Mouse (Mus musculus) ZHBTc4 (cell line): ENCODE results near the gene Rhoj.

ENCODE experiments used
- DNase-seq: peaks from one replicate; pipeline ENCODE4 v3.0.0-alpha.2; 2011; ENCODE audit warnings: low read depth, low spot score

Rhoj gene

GRCm38 (mm10) chr12:75391526-75391925, 83.4 kb downstream of the Rhoj start:
- DNase-seq = no peak

DNA sequence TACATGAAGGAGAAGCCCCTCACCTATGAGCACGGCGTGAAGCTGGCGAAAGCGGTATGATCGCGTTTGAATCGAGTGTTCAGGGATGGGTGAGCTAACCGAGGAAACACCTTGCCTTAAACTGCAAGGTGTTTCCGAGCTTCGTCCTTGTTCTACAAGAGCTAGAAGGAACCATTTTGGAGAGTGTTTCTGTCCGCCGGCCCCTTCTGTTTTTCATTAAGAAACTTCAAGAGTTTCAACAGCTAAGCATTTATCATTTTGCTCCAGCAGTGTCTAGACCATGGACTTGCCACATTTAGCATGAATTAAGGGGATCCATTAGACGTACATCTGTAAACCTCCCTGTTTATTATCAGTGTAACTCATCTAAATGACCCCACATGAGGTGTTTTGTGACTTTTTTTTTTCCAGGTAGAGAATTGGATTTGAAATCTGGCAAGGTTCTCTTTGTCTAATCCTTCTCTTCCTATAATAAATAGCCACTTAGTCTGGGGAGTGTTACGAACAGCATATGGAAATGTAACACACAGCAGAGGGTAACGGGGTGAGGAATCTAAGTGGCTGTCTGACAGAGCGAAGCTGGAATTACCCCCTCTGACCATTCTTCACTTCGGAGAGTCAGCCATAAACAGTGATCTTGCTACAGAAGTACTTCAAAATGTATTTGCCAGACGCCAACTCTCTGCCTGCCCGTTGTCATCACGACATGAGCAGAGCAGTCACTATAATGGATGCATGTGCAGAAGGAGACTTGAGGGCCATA, 86.1 kb downstream of the Rhoj start:
- DNase-seq = no peak

DNA sequence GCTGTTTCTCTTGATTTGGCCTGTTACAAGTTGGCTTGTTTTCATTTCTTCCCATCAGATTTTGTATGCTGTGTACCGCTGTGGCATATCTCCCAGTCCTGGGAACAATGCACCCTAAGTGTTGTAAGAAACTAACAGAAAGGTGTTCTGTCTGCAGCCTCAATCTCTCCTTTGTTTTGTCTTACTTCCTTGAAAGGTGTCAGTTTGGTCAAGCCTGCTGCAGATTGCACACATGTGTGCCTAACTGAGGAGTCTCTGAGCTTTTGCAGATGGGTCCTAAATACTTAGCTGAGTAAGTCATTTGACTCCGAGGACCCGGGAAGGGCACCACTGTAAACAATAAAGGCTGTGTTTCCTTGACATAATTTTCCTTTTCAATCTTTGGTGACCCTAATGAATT, 88.5 kb downstream of the Rhoj start:
- no peak for DNase-seq

DNA sequence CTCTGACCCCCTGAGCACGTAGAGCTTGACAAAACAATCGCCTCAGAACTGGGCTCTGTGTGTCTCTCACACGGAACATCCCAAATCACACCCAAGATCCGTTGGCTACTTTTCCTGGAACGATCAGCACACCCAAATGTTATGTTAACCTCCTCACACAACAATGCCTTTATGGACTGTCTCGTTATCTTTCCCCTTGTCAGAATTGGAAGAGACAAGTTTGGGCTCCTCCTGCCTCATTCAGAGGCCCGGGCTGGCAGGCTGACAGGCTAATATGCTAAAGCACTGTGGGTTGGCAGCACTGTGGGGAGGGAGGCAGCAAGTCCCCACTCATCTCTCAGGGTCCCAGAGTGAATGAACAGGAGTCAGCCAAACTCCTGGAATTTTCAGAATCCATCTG, 89.0 kb downstream of the Rhoj start:
- DNase-seq = no peak

- DNase-seq = no peak
Measured at GRCm38 (mm10) chr12:75412964-75413363, 104.8 kb downstream of the Rhoj start.

DNA sequence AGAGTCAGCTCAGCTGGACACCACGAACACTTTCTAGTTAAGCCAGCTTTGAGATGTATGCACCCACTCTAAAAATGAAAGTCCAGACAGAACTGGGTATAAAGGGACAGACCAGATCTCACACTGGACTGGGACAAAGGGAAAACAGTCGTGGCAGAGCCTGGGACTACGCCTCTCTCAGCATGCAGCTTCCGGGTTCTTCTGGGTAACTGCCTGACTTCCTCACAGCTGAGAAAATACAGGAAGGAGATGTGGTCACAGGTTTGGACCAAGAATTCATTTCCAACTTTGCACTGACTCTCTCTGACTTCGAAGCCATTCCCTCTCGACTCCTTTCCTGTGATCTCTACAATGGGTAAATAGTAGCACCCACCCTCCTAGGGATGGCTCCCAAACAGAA, 106.9 kb downstream of the Rhoj start:
- no peak for DNase-seq

GRCm38 (mm10) chr12:75416681-75417080, 108.6 kb downstream of the Rhoj start, which contains the start of gene Gphb5:
Gphb5 (minus strand) TSS chr12:75416781.
- DNase-seq = no peak

DNA sequence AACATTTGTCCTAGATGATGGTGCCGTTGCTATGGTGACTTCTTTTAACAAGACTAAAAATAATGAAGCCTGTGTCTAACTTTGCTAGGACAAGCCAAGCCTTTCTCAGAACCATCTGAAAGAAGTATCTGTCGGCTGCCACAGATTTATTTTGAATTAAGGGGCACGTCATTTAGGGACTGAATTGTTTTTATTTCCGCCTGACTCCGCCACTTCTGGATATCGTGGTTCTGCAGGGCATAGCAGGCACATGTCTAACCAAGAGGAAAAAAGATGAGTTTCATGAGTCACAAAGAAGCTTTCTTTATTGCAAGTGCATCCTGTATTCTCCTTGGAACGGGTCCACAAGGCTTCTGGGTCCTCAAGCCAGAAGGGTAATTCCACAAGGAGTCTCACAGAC, 116.2 kb downstream of the Rhoj start:
- no peak for DNase-seq

GRCm38 (mm10) chr12:75424817-75425216, 116.7 kb downstream of the Rhoj start:
- no peak for DNase-seq

- no peak for DNase-seq
Measured at GRCm38 (mm10) chr12:75425882-75426281, 117.8 kb downstream of the Rhoj start.

DNA sequence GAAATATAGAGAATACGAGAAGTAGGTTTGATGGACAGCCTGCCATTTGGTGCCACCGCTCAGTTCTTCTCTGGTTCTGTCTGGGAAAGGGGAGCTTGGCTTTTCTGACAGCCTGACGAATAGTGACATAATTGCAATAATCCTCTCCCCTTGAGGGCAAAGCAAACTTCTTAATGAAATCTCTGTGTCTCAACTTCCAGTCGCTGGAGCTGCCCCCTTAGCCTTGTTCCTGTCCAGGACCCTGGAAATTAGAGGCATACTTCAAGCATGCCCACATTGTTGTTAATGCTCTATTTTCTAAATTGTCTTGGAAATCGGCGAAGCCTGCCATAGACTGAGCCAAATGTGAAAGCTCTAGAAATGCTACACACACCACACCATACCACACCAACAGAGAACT, 120.6 kb downstream of the Rhoj start:
- no peak for DNase-seq

GRCm38 (mm10) chr12:75429685-75430396, 121.7 kb downstream of the Rhoj start:
- no peak for DNase-seq

DNA sequence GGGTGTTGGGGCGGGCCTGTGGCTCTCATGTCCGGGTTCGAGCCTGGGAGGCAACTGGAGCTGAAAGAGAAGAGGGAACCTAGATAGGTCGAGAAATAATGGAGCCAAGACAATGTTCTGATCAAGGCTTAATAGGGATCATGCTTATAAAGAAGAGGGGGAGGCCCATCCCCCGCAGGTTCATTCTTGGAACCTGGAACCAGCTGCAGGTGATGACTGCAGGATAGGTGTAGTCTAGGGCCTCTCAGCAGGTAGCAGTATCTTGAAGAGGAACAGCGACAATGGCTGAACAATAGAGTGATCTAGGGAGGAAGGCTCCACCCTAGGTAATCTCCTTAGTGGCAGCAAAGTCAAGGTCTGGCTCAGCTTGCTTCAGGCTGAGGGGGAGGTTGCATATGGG, 124.3 kb downstream of the Rhoj start:
- peak; percentile 80 for DNase-seq

DNA sequence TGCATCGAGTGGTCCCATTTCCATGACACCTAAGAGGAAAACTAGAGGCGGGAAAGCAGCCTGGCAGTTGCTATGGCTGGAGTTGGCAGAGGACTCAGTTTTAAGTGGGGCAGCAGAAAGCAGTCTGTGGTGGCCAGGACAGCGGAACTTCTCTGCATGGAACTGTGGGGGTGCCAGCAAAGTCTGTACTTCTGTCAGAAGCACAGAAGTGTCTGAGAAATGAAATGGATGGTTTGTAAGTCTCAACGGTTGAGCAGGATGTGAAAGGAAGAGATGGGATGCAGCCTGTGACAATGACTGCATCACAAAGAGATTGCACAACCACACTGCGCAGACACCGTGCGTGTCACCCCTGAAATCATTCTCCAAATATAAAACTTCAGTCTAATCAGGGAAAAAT, 138.1 kb downstream of the Rhoj start:
- no peak for DNase-seq

- DNase-seq = no peak
Measured at GRCm38 (mm10) chr12:75448921-75449320, 140.8 kb downstream of the Rhoj start.

DNA sequence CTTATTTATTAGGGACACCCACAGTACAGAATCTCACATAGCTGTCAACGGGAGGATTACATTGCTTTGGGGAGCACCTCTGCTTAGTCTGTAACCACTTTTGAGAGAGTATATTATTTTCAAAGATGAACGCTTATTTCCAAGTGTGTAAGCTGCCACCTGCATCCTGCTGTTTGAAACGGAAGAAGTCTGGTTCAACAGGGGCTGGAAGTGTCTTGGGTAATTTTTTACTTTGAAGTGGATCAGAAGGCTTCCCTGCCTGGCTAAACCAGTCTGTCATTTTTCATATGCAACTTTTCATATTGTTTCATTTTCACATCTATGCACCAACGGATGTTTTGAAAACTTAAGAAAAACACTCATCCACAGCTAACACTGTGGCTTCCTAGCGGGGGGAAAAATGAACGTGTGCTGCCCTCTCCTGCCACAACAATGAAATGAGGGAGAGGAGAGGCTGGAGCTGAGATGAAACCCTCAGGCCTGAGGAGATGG, 141.4 kb downstream of the Rhoj start:
- DNase-seq = no peak

DNA sequence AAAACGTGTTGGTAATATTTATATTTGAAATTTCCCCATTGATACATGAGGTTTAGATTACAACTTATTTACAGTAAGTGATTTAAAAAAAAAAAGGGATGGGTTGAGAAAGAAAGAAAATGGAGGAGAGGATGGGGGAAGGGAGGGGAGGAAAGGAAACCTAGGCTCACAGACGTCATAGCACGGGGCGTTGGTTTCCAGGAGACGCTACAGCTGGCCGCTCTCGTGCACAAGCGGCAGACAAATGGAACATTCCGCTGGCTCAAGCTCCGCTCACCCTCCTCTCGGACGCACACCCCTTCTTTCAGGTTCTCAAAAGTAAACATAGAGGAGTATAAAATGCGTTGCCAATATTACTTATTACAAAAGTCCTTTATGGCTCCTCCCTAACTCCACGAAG, 141.9 kb downstream of the Rhoj start:
- peak; percentile 32 for DNase-seq

GRCm38 (mm10) chr12:75450592-75450991, 142.5 kb downstream of the Rhoj start:
- no peak for DNase-seq
